Mouse (Mus musculus): ENCODE results near the gene Epsti1. TPM values are rescaled to one million over a fixed set of nuclear protein-coding genes. Genes with fewer than 3 reads are reported as not detected.
A peak's percentile ranks its signal among the peaks of the same experiment; 100 is the strongest.

The Epsti1 gene
- polyA plus RNA-seq, 1 experiment from 2014 or later, result 0.27 TPM

DNA sequence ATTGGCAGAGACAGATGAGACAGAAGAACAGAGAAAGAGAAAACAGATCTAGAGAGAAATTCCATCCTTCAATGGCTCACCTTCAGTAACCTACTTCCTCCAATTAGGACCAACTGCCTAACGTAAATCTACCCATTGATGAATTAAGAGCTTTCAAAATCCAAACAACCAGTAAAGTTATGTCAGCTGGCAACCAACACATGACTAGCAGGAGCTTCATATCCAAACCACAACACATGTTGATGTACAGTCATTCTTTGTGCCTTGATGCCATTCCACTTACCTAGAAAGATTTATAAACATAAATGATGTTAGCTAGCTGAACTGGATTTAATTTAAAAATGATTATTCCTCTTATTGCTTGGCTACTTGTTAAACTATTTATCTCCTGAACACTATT lies 22.0 kb upstream of the Epsti1 start:
- H3K4me1 ChIP-seq (replicated peaks), result no peaks in the 10 kb centered on the region
- no peak overlapping the region for H3K4me2 ChIP-seq
- H3K36me3 ChIP-seq, result no peaks in the 10 kb centered on the region
- H3K9ac ChIP-seq, result no peak overlapping the region
- no peaks in the 10 kb centered on the region for H3K27me3 ChIP-seq
- H3K27ac ChIP-seq (replicated peaks), result no peak overlapping the region
- no peak for ATAC-seq (ENCODE audit: low read depth)
- H3K4me3 ChIP-seq, result no peak overlapping the region
- WGBS, result 86% methylated on average over 1 of the region's 1 CpGs
- no peaks in the 10 kb centered on the region for H3K9me3 ChIP-seq

DNA sequence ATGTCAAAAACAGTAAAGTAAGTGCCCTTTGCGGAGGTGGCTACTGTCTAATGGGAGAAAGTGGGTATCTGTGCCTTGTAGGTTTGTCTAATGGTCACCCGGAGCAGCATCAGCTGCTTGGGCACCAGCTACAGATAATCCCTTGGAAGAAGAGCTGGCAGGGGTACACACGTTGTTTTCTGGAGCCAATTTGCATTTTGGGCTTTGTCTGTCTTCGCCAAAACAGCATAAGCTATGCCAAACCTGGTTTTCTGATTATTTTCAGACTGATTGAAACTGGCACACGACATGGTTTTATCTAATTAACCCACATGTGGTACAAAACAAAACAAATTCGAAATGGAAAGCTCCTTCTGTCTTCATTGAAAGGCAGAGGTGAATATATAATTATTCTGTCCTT lies 21.4 kb upstream of the Epsti1 start:
- no peaks in the 10 kb centered on the region for H3K36me3 ChIP-seq
- no peaks in the 10 kb centered on the region for H3K9me3 ChIP-seq
- ATAC-seq (ENCODE audit: low read depth), result no peak
- no peak overlapping the region for H3K27ac ChIP-seq (replicated peaks)
- no peaks in the 10 kb centered on the region for H3K4me1 ChIP-seq (replicated peaks)
- H3K27me3 ChIP-seq, result no peaks in the 10 kb centered on the region
- no peak overlapping the region for H3K9ac ChIP-seq
- no peak overlapping the region for H3K4me3 ChIP-seq
- 72% methylated on average over 6 of the region's 6 CpGs for WGBS
- no peak overlapping the region for H3K4me2 ChIP-seq

DNA sequence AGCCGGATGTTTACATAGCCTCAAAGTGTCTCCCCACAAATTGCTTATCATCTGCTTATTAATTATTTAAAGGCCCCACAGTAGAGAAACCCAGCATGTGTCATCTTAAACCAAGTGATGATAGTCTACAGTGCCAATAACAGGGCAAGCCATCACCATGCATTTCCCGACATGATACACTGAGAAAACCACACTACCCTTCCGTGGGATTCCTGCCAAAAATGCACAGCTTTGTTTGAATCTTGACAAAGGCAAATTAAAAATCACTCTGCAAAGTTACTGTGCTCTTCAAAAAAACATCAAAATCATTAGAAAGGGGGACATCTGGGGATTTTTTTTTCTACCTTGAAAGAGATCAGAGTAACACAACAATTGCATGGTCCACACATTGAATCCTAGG lies 17.7 kb upstream of the Epsti1 start:
- Histone ChIP-seq H3K27me3 (no peaks in the 10 kb centered on the region), H3K36me3 (no peaks in the 10 kb centered on the region), H3K4me2 (no peak overlapping the region), H3K9me3 (no peaks in the 10 kb centered on the region), H3K9ac (no peak overlapping the region), H3K27ac (replicated peaks) (no peak overlapping the region), H3K4me3 (no peak overlapping the region), H3K4me1 (replicated peaks) (no peaks in the 10 kb centered on the region)
- 74% methylated on average over 3 of the region's 3 CpGs for WGBS
- ATAC-seq (ENCODE audit: low read depth), result no peak

DNA sequence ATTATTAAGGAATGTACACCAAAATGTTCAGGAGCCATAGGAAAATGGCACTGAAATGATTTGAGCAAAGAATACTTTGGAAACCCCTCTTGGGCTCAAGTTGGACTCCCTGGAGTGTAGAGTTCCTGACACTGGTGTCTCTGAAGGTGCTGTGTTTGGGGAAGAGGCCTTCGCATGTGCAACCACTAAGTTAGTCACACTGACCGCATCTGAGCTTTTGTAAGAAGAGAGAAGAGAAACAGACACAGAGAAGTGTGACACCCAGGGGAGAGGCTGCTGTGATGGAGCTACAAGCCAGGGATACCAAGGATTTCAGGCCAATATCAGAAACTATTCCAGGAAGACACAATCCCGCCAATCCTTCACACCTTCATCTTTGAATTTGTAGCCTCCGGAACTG lies 17.1 kb upstream of the Epsti1 start:
- H3K27me3 ChIP-seq, result no peaks in the 10 kb centered on the region
- no peak overlapping the region for H3K27ac ChIP-seq (replicated peaks)
- H3K4me1 ChIP-seq (replicated peaks), result no peaks in the 10 kb centered on the region
- no peak overlapping the region for H3K9ac ChIP-seq
- H3K9me3 ChIP-seq, result no peaks in the 10 kb centered on the region
- WGBS, result 88% methylated on average over 4 of the region's 4 CpGs
- H3K4me2 ChIP-seq, result no peak overlapping the region
- ATAC-seq (ENCODE audit: low read depth), result no peak
- no peaks in the 10 kb centered on the region for H3K36me3 ChIP-seq
- no peak overlapping the region for H3K4me3 ChIP-seq

DNA sequence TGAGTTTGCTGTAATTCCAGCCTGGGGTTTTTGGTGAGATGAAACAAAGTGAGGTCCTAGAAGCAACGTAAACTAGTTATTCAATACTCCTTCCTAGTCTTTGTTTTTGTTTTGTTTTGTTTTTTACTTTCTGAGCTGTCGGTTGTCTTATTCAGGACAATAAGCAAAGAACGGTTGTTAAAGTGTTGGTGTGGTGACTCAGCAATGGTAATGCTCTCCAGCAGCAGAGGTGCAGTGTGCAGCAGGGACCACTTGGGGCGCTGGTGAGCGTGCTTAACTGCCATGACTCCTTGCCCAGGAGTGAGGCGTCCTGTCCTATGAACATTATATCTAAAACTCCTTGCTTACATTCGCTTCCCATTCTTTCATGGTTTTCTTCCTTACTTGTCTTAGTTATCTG lies 14.1 kb upstream of the Epsti1 start:
- WGBS, result 90% methylated on average over 7 of the region's 7 CpGs
- H3K9ac ChIP-seq, result no peak overlapping the region
- H3K4me2 ChIP-seq, result no peak overlapping the region
- no peak for ATAC-seq (ENCODE audit: low read depth)
- H3K27me3 ChIP-seq, result no peaks in the 10 kb centered on the region
- H3K4me3 ChIP-seq, result no peak overlapping the region
- H3K27ac ChIP-seq (replicated peaks), result no peak overlapping the region
- H3K36me3 ChIP-seq, result no peaks in the 10 kb centered on the region
- H3K4me1 ChIP-seq (replicated peaks), result no peaks in the 10 kb centered on the region
- H3K9me3 ChIP-seq, result no peaks in the 10 kb centered on the region

DNA sequence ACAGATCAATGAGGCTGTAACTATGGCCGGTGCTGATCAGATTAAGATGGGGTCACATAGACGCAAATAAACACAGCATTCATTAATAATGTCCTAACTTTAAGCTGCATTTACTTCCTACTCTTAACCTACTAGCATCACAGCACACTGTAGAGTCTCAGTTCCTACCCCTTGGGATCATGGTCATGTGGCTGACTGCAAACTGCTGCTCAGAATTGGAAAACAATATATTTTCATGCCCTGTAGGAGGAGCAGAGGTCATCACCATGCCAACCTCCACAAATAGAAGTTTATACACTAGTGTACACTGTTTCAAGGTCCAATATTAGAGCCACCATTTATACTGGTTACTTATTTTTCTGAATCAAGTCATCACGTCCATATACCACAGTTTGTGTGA lies 8.1 kb upstream of the Epsti1 start:
- H3K27ac ChIP-seq (replicated peaks), result no peak overlapping the region
- no peak overlapping the region for H3K4me2 ChIP-seq
- H3K4me3 ChIP-seq, result no peak overlapping the region
- no peaks in the 10 kb centered on the region for H3K9me3 ChIP-seq
- 77% methylated on average over 3 of the region's 3 CpGs for WGBS
- no peak for ATAC-seq (ENCODE audit: low read depth)
- no peaks in the 10 kb centered on the region for H3K4me1 ChIP-seq (replicated peaks)
- H3K27me3 ChIP-seq, result no peaks in the 10 kb centered on the region
- H3K9ac ChIP-seq, result no peak overlapping the region
- H3K36me3 ChIP-seq, result no peaks in the 10 kb centered on the region

DNA sequence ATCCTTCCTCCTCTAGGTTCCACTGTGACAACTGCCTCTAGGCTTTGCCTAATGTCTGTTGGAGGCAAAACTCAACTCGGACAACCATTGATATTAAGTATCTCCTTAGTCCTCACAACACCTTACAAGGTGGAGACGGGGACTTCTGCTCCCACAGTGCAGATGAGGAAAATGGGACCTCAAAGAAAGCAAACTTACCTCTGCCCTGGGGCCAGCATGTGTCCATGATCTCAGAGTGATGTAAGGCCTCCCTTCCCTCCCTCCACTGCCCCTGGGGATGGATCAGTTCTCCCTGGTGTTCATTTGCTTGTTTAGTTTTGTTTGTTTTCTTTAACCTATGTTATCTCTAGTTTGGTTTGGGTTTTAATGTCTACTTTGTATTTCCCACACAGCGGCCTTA lies 1.5 kb upstream of the Epsti1 start:
- no peak for ATAC-seq (ENCODE audit: low read depth)
- 94% methylated on average over 3 of the region's 3 CpGs for WGBS
- no peaks in the 10 kb centered on the region for H3K27me3 ChIP-seq

DNA sequence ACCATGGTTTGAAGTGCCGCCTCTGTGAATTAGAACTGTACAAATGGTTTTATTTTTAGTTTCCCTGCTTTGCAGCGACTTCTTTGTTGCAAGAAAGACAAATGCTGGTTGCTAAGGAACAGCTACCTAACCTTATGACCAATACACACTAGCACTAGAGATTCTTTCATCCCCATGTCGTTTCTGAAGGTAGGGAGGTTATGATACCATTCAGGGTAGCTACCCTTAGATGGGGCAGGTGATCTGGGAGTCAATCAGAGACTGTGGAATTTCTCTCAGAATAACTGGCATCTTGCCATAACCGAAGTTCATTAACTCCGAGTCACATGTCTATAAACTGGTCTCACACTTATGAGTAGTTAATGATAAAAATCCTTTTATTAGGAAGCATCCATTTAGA lies 1.4 kb downstream of the Epsti1 start:
- H3K4me2 ChIP-seq, result no peak overlapping the region
- no peaks in the 10 kb centered on the region for H3K36me3 ChIP-seq
- no peak overlapping the region for H3K9ac ChIP-seq
- no peaks in the 10 kb centered on the region for H3K9me3 ChIP-seq
- H3K4me1 ChIP-seq (replicated peaks), result no peaks in the 10 kb centered on the region
- ATAC-seq (ENCODE audit: low read depth), result no peak
- no peak overlapping the region for H3K27ac ChIP-seq (replicated peaks)
- 66% methylated on average over 5 of the region's 5 CpGs for WGBS
- no peaks in the 10 kb centered on the region for H3K27me3 ChIP-seq
- H3K4me3 ChIP-seq, result no peak overlapping the region

More for the DNA sequence above, 1.5 kb upstream of the Epsti1 start:
- no peak overlapping the region for H3K4me2 ChIP-seq
- no peak overlapping the region for H3K9ac ChIP-seq
- no peaks in the 10 kb centered on the region for H3K36me3 ChIP-seq
- no peak overlapping the region for H3K27ac ChIP-seq (replicated peaks)
- no peaks in the 10 kb centered on the region for H3K9me3 ChIP-seq
- no peaks in the 10 kb centered on the region for H3K4me1 ChIP-seq (replicated peaks)
- no peak overlapping the region for H3K4me3 ChIP-seq

DNA sequence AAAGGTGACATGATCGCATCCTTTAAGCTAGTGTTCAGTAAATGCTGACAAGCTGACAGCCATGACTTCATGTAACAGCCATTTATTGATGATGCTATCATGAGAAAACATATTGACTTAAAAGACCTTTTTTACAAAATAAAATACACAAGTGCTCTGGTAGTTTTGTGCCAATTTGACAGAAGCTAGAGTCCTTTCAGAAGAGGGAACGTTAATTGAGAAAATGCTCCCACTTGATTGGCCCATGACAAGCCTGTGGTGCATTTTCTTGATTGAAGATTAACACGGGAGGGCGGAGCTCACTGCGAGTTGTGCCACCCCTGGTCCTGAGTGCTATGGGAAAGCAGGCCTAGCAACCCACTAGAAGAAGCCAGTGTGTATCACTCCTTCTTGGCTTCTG lies 2.5 kb downstream of the Epsti1 start:
- no peaks in the 10 kb centered on the region for H3K36me3 ChIP-seq
- 90% methylated on average over 5 of the region's 5 CpGs for WGBS
- ATAC-seq (ENCODE audit: low read depth), result no peak
- no peaks in the 10 kb centered on the region for H3K4me1 ChIP-seq (replicated peaks)
- H3K4me3 ChIP-seq, result no peak overlapping the region
- H3K27me3 ChIP-seq, result no peaks in the 10 kb centered on the region
- no peak overlapping the region for H3K9ac ChIP-seq
- H3K4me2 ChIP-seq, result no peak overlapping the region
- no peaks in the 10 kb centered on the region for H3K9me3 ChIP-seq
- H3K27ac ChIP-seq (replicated peaks), result no peak overlapping the region

DNA sequence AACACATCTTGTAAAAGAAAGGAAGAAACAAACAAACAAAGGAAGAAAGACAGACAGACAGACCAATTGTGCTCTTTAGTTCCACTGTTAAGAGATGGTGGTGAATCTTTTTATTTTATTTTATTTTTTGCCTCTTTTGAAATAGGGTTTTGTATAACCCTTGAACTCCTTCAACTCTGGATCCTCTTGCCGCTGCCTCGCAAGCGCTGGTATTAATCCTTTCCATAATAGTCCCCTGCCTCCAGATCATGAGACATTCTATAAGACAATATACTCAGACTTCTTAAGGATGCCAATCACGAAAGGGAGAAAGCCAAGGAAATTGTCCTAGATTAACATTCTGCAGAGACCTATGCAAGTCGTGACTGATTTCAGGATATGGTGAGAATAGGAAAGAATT lies 11.7 kb downstream of the Epsti1 start:
- H3K4me3 ChIP-seq, result no peak overlapping the region
- WGBS, result 89% methylated on average over 5 of the region's 5 CpGs
- no peaks in the 10 kb centered on the region for H3K4me1 ChIP-seq (replicated peaks)
- H3K9me3 ChIP-seq, result no peaks in the 10 kb centered on the region
- H3K36me3 ChIP-seq, result no peaks in the 10 kb centered on the region
- H3K27ac ChIP-seq (replicated peaks), result no peak overlapping the region
- H3K9ac ChIP-seq, result no peak overlapping the region
- no peak overlapping the region for H3K4me2 ChIP-seq
- no peak for ATAC-seq (ENCODE audit: low read depth)
- H3K27me3 ChIP-seq, result no peaks in the 10 kb centered on the region

DNA sequence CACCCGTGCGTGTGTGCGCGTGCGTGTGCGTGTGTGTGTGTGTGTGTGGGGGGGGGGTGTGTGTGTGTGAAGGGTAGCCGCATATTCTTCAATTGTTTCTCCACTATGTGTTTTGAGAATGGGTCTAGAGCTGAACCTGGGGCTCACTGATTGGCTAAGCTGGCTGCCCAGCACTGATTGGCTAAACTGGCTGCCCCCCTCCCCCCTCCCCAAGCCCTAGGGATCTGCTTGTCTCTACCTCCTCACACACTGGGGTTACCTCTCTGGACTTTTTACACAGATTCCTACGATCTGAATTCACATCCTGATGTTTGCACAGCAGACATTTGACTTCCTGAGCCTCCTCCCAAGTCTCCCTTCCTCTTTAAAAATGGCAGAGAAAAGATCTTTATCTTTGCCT lies 17.6 kb downstream of the Epsti1 start:
- no peaks in the 10 kb centered on the region for H3K9me3 ChIP-seq
- WGBS, result 84% methylated on average over 8 of the region's 8 CpGs
- ATAC-seq (ENCODE audit: low read depth), result no peak

DNA sequence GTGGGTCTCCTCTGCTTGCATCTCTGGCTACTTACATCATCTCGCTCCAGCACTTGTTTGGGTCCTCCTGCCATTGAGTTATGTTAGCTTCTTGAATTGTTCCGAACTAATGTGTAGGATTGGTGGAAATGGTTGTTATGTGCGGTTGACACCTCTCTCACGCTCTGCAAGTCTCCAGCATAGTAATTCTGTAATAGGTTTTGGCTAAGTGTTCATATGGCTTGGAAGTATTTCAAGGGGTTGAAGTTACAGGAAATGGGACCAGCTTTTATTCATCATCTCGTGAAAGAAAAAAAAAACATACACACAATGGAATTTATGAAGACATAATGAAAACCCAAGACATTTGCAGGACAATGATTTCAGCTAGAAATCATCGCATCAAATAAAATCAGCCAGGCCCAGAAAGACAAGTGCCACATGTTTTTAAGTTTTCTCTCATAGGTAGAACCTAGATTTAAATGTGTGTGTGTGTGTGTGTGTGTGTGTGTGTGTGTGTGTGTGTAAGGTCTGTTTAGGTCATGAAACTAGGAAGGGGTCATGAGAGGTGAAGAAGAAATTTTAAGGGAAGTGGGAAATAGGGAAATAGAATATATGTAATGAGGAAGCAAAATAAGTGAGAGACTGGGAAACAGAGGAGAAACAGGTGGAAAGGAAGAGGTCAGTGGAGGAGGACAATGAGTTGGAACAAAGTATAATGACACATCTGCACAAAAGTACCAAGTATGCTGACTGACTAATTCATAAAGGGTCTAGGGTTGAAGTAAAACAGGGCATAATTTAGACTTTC lies 19.2 kb downstream of the Epsti1 start:
- Histone ChIP-seq H3K27me3 (no peaks in the 10 kb centered on the region), H3K9me3 (no peaks in the 10 kb centered on the region), H3K27ac (replicated peaks) (no peak overlapping the region), H3K9ac (no peak overlapping the region), H3K4me2 (no peak overlapping the region), H3K36me3 (no peaks in the 10 kb centered on the region), H3K4me3 (no peak overlapping the region), H3K4me1 (replicated peaks) (no peaks in the 10 kb centered on the region; the same call in 1 of the 2 replicates)
- 88% methylated on average over 6 of the region's 6 CpGs for WGBS
- ATAC-seq (ENCODE audit: low read depth), result no peak

More for the DNA sequence above, 17.6 kb downstream of the Epsti1 start:
- no peaks in the 10 kb centered on the region for H3K36me3 ChIP-seq
- no peak overlapping the region for H3K4me2 ChIP-seq
- H3K4me1 ChIP-seq (replicated peaks), result no peaks in the 10 kb centered on the region; the same call in 1 of the 2 replicates
- no peak overlapping the region for H3K9ac ChIP-seq
- H3K4me3 ChIP-seq, result no peak overlapping the region
- no peak overlapping the region for H3K27ac ChIP-seq (replicated peaks)
- H3K27me3 ChIP-seq, result no peaks in the 10 kb centered on the region

DNA sequence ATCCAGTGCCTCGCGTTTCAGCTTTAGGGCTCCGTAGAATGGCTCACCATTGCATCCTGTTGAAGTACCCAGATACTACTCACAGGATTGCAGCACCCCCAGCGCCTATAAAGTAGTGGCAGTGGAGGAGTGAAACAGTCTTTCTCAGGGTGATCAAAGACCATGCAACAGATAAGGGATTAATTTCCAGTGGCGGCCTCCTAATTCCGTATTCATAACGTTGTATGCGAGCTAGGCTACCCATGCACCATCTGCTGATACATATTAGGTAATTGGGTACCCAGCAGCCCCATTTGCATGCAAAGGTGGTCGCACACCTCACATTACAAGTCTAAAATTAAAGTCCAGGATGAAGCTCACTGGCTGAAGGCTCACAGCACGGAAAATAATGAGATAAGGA lies 21.4 kb downstream of the Epsti1 start:
- Histone ChIP-seq H3K4me3 (no peak overlapping the region), H3K4me1 (replicated peaks) (peaks cover 4% of the 10 kb centered on the region; the same call in 1 of the 2 replicates), H3K9ac (no peak overlapping the region), H3K9me3 (no peaks in the 10 kb centered on the region), H3K36me3 (no peaks in the 10 kb centered on the region), H3K27ac (replicated peaks) (no peak overlapping the region; the same call in 1 of the 2 replicates), H3K4me2 (no peak overlapping the region), H3K27me3 (no peaks in the 10 kb centered on the region)
- WGBS, result 67% methylated on average over 10 of the region's 10 CpGs
- peak; percentile 52; the same call in 1 of the 2 replicates for ATAC-seq (ENCODE audit: low read depth)

Measured in neural tube, embryonic 13.5 days (tissue).